Mouse (Mus musculus): ENCODE measurements around the gene Vangl1.

DNA sequence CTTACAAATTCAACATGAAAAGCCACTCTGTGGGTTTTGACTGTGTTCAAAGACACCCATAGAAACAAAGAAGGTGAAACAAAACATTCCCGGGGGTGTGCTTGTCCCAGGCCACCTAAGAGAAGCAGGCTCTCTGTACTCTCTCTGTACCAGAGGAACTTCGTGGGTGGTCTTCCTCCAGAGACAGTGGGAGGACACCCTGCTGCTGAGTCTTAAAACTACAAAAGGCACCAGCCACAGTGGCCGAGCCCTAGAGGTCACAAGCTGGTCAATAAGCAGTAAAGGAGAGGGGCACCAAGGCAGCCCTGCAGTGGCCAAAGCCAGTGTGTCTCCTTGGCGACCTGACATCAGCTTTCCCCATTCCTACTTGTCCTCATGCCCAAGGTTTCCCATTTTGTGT, 14.5 kb downstream of the Vangl1 start:
- TF ChIP-seq POLR2A (IDR thresholded peaks at IDR 0.05; ENCODE audit: low read depth, low read length) (no peak), CTCF (IDR thresholded peaks at IDR 0.05; ENCODE audit: extremely low read depth, insufficient read length, insufficient replicate concordance, low read depth, low read length) (no peak)
